Mouse (Mus musculus): ENCODE results near the gene Bloc1s2. TPM values are rescaled to one million over a fixed set of nuclear protein-coding genes. Genes with fewer than 3 reads are reported as not detected.

Gene Bloc1s2
- polyA plus RNA-seq, 1 experiment from 2014 or later, result 48.1 TPM

GRCm38 (mm10) chr19:44157005-44157404, 10.8 kb upstream of the Bloc1s2 start:
- no peak for DNase-seq
- ATAC-seq (ENCODE audit: low read depth), result no peak
- Histone ChIP-seq H3K4me1 (replicated peaks) (no peaks in the 10 kb centered on the region), H3K4me3 (replicated peaks) (no peak overlapping the region), H3K27me3 (peaks cover 46% of the 10 kb centered on the region), H3K4me2 (no peak overlapping the region), H3K9ac (no peak overlapping the region), H3K9me3 (replicated peaks) (no peaks in the 10 kb centered on the region), H3K27ac (no peak overlapping the region), H3K36me3 (no peaks in the 10 kb centered on the region)
- WGBS (ENCODE audit: insufficient replicate concordance), result 76% methylated on average over 10 of the region's 10 CpGs

GRCm38 (mm10) chr19:44153781-44154180, 7.5 kb upstream of the Bloc1s2 start:
- no peaks in the 10 kb centered on the region for H3K36me3 ChIP-seq
- no peak overlapping the region for H3K9ac ChIP-seq
- H3K9me3 ChIP-seq (replicated peaks), result no peaks in the 10 kb centered on the region
- H3K4me1 ChIP-seq (replicated peaks), result no peaks in the 10 kb centered on the region
- ATAC-seq (ENCODE audit: low read depth) (no peak), DNase-seq (no peak)
- no peak overlapping the region for H3K27ac ChIP-seq
- WGBS (ENCODE audit: insufficient replicate concordance), result 66% methylated on average over 5 of the region's 5 CpGs
- peaks cover 56% of the 10 kb centered on the region for H3K27me3 ChIP-seq
- no peak overlapping the region for H3K4me2 ChIP-seq
- H3K4me3 ChIP-seq (replicated peaks), result no peak overlapping the region

- Histone ChIP-seq H3K9ac (no peak overlapping the region), H3K4me3 (replicated peaks) (no peak overlapping the region), H3K27me3 (peaks cover 28% of the 10 kb centered on the region; the same call in 1 of the 2 replicates), H3K4me1 (replicated peaks) (peaks cover 24% of the 10 kb centered on the region), H3K36me3 (peaks cover 4% of the 10 kb centered on the region; the same call in 1 of the 2 replicates), H3K9me3 (replicated peaks) (no peaks in the 10 kb centered on the region), H3K27ac (no peak overlapping the region), H3K4me2 (no peak overlapping the region)
- WGBS (ENCODE audit: insufficient replicate concordance), result 45% methylated on average over 2 of the region's 2 CpGs
- ATAC-seq (ENCODE audit: low read depth) (no peak), DNase-seq (no peak)
Observed at GRCm38 (mm10) chr19:44148991-44149390, 2.7 kb upstream of the Bloc1s2 start.

- no peak for DNase-seq
- 23% methylated on average over 2 of the region's 2 CpGs for WGBS (ENCODE audit: insufficient replicate concordance)
- Histone ChIP-seq H3K27ac (no peak overlapping the region), H3K9me3 (replicated peaks) (no peaks in the 10 kb centered on the region), H3K36me3 (peaks cover 11% of the 10 kb centered on the region), H3K4me3 (replicated peaks) (no peak overlapping the region), H3K4me2 (no peak overlapping the region), H3K9ac (no peak overlapping the region), H3K4me1 (replicated peaks) (peaks cover 24% of the 10 kb centered on the region), H3K27me3 (peaks cover 23% of the 10 kb centered on the region; the same call in 1 of the 2 replicates)
- no peak for ATAC-seq (ENCODE audit: low read depth)
Observed at GRCm38 (mm10) chr19:44148345-44148744, 2.1 kb upstream of the Bloc1s2 start.

- Histone ChIP-seq H3K4me3 (replicated peaks) (no peak overlapping the region), H3K4me2 (peak overlapping the region; percentile 90; the same call in 1 of the 2 replicates), H3K4me1 (replicated peaks) (peaks cover 24% of the 10 kb centered on the region), H3K36me3 (peaks cover 25% of the 10 kb centered on the region), H3K27ac (no peak overlapping the region), H3K27me3 (0 out of 2 replicates have a peak, but pooled peaks cover 13% of the 10 kb centered on the region), H3K9ac (no peak overlapping the region), H3K9me3 (replicated peaks) (no peaks in the 10 kb centered on the region)
- no peak for ATAC-seq (ENCODE audit: low read depth)
- WGBS (ENCODE audit: insufficient replicate concordance), result 87% methylated on average over 8 of the region's 8 CpGs
- DNase-seq, result no peak
Observed at GRCm38 (mm10) chr19:44146951-44147350, 705 bp upstream of the Bloc1s2 start.

- no peak for DNase-seq
- Histone ChIP-seq H3K9ac (peak overlapping the region; percentile 78; the same call in 1 of the 2 replicates), H3K9me3 (replicated peaks) (no peaks in the 10 kb centered on the region), H3K27ac (no peak overlapping the region), H3K27me3 (0 out of 2 replicates have a peak, but pooled peaks cover 12% of the 10 kb centered on the region), H3K36me3 (peaks cover 29% of the 10 kb centered on the region), H3K4me1 (replicated peaks) (peaks cover 24% of the 10 kb centered on the region), H3K4me2 (peak overlapping the region; percentile 90), H3K4me3 (replicated peaks) (peak overlapping the region; percentile 79)
- 57% methylated on average over 9 of the region's 9 CpGs for WGBS (ENCODE audit: insufficient replicate concordance)
- no peak for ATAC-seq (ENCODE audit: low read depth)
Observed at GRCm38 (mm10) chr19:44146568-44146879, 278 bp upstream of the Bloc1s2 start.

- DNase-seq (peak; percentile 6), ATAC-seq (ENCODE audit: low read depth) (no peak)
- Histone ChIP-seq H3K4me3 (replicated peaks) (no peak overlapping the region), H3K9ac (no peak overlapping the region), H3K27ac (no peak overlapping the region), H3K27me3 (0 out of 2 replicates have a peak, but pooled peaks cover 5% of the 10 kb centered on the region), H3K9me3 (replicated peaks) (no peaks in the 10 kb centered on the region), H3K4me2 (0 out of 2 replicates have a peak overlapping the region, but pooled peaks have one; percentile 90), H3K36me3 (peaks cover 44% of the 10 kb centered on the region), H3K4me1 (replicated peaks) (peaks cover 24% of the 10 kb centered on the region)
- 42% methylated on average over 9 of the region's 9 CpGs for WGBS (ENCODE audit: insufficient replicate concordance)
Observed at GRCm38 (mm10) chr19:44144366-44144765, 1.9 kb downstream of the Bloc1s2 start.

- Histone ChIP-seq H3K9me3 (replicated peaks) (no peaks in the 10 kb centered on the region), H3K4me3 (replicated peaks) (peak overlapping the region; percentile 74), H3K27me3 (no peaks in the 10 kb centered on the region), H3K4me1 (replicated peaks) (peaks cover 22% of the 10 kb centered on the region), H3K4me2 (peak overlapping the region; percentile 73), H3K36me3 (peaks cover 42% of the 10 kb centered on the region), H3K27ac (0 out of 2 replicates have a peak overlapping the region, but pooled peaks have one; percentile 14), H3K9ac (peak overlapping the region; percentile 61)
- DNase-seq (no peak), ATAC-seq (ENCODE audit: low read depth) (no peak)
- WGBS (ENCODE audit: insufficient replicate concordance), result 25% methylated on average over 7 of the region's 7 CpGs
Observed at GRCm38 (mm10) chr19:44135960-44136485, 10.2 kb downstream of the Bloc1s2 start.

- peak; percentile 66 for DNase-seq
Observed at GRCm38 (mm10) chr19:44135072-44135959, 10.9 kb downstream of the Bloc1s2 start, which contains the start of gene Cwf19l1. Gene Cwf19l1, minus strand, starts transcription at chr19:44135876.

GRCm38 (mm10) chr19:44132917-44133316, 13.3 kb downstream of the Bloc1s2 start:
- 68% methylated on average over 5 of the region's 5 CpGs for WGBS (ENCODE audit: insufficient replicate concordance)
- Histone ChIP-seq H3K4me3 (replicated peaks) (no peak overlapping the region), H3K27me3 (no peaks in the 10 kb centered on the region), H3K4me1 (replicated peaks) (peaks cover 22% of the 10 kb centered on the region), H3K9me3 (replicated peaks) (no peaks in the 10 kb centered on the region), H3K36me3 (peaks cover 50% of the 10 kb centered on the region), H3K9ac (no peak overlapping the region), H3K27ac (no peak overlapping the region), H3K4me2 (no peak overlapping the region)
- ATAC-seq (ENCODE audit: low read depth), result no peak
- no peak for DNase-seq

More at GRCm38 (mm10) chr19:44135072-44135959, 10.9 kb downstream of the Bloc1s2 start, which contains the start of gene Cwf19l1:
- Histone ChIP-seq H3K4me3 (replicated peaks) (peak within 1 kb of the TSS; percentile 74), H3K36me3 (peaks cover 44% of the 10 kb centered on the region), H3K9me3 (replicated peaks) (no peaks in the 10 kb centered on the region), H3K27me3 (no peaks in the 10 kb centered on the region), H3K4me1 (replicated peaks) (peaks cover 22% of the 10 kb centered on the region), H3K9ac (peak within 1 kb of the TSS; percentile 78), H3K4me2 (peak within 1 kb of the TSS; percentile 73), H3K27ac (peak within 1 kb of the TSS; percentile 79)
- under 1% methylated on average over 45 of the region's 45 CpGs for WGBS (ENCODE audit: insufficient replicate concordance)
- peak; percentile 83 for ATAC-seq (ENCODE audit: low read depth)

- H3K4me2 ChIP-seq, result no peak overlapping the region
- H3K9me3 ChIP-seq (replicated peaks), result no peaks in the 10 kb centered on the region
- H3K27ac ChIP-seq, result no peak overlapping the region
- 81% methylated on average over 2 of the region's 2 CpGs for WGBS (ENCODE audit: insufficient replicate concordance)
- peaks cover 4% of the 10 kb centered on the region; the same call in 1 of the 2 replicates for H3K4me1 ChIP-seq (replicated peaks)
- H3K27me3 ChIP-seq, result no peaks in the 10 kb centered on the region
- no peak overlapping the region for H3K9ac ChIP-seq
- peaks cover 89% of the 10 kb centered on the region for H3K36me3 ChIP-seq
- ATAC-seq (ENCODE audit: low read depth), result no peak
- no peak for DNase-seq
- no peak overlapping the region for H3K4me3 ChIP-seq (replicated peaks)
Observed at GRCm38 (mm10) chr19:44128560-44128959, 17.7 kb downstream of the Bloc1s2 start.

Measured in liver, embryonic 13.5 days (tissue).